Mouse (Mus musculus) hindbrain, embryonic 11.5 days (tissue): ENCODE measurements around the gene Tiparp. TPM values are rescaled to one million over a fixed set of nuclear protein-coding genes. Genes with fewer than 3 reads are reported as not detected.
A peak's percentile ranks its signal among the peaks of the same experiment; 100 is the strongest.

Experiments
- ATAC-seq: fragments of 200-750 bp; cut with Nextera tagmentation; 2 replicates; pipeline ENCODE4 v1.8.0; 2017; ENCODE audit warnings: mild to moderate bottlenecking, moderate TSS enrichment, moderate library complexity; ENCODE audit not compliant: low FRiP score
- DNase-seq: peaks from one replicate; pipeline ENCODE4 v3.0.0-alpha.2; 2015; ENCODE audit warnings: low spot score
- H3K27ac ChIP-seq: fragments of 300-500 bp; sonication (generic); 2 replicates; pipeline ENCODE4 v1.5.1; 2014; ENCODE audit warnings: mild to moderate bottlenecking, low read depth, low read length
- H3K27me3 ChIP-seq: fragments of 300-500 bp; sonication (generic); 2 replicates; pipeline ENCODE4 v1.6.1; 2014; ENCODE audit warnings: mild to moderate bottlenecking, low read length, moderate library complexity, mixed read lengths; ENCODE audit not compliant: control insufficient read depth, insufficient read depth
- H3K36me3 ChIP-seq: fragments of 300-500 bp; sonication (generic); 2 replicates; pipeline ENCODE4 v1.6.1; 2014; ENCODE audit warnings: mild to moderate bottlenecking, low read length, moderate library complexity, mixed read lengths; ENCODE audit not compliant: control insufficient read depth, insufficient read depth
- H3K4me1 ChIP-seq: fragments of 300-500 bp; sonication (generic); replicated peaks from 2 replicates; pipeline ENCODE4 v1.6.1; 2014; ENCODE audit warnings: low read length, mixed read lengths; ENCODE audit not compliant: control insufficient read depth, insufficient read depth
- H3K4me2 ChIP-seq: fragments of 300-500 bp; sonication (generic); replicated peaks from 2 replicates; pipeline ENCODE4 v1.6.1; 2014; ENCODE audit warnings: mild to moderate bottlenecking, low read depth, low read length
- H3K4me3 ChIP-seq: fragments of 300-500 bp; sonication (generic); 2 replicates; pipeline ENCODE4 v1.5.1; 2014; ENCODE audit warnings: low read depth, low read length
- H3K9ac ChIP-seq: fragments of 300-500 bp; sonication (generic); 2 replicates; pipeline ENCODE4 v1.6.1; 2014; ENCODE audit warnings: low read depth, low read length
- H3K9me3 ChIP-seq: fragments of 300-500 bp; sonication (generic); 2 replicates; pipeline ENCODE4 v1.6.1; 2016; ENCODE audit warnings: low read length; ENCODE audit not compliant: control insufficient read depth
- WGBS: fragments of 180-500 bp; shearing (Covaris S2); extraction: QIAGEN DNeasy Blood & Tissue Kit; methylation state at CpG from one replicate; pipeline ENCODE4 v1.1.7; 2014; 5-methylcytosine and 5-hydroxymethylcytosine counted together
- polyA plus RNA-seq: library from polyadenylated mRNA; unstranded; fragments of >200 nt; fragmentation: Nextera tagmentation; extraction: Ambion mirVana; gene quantifications from 2 replicates; pipeline ENCODE4 v1.2.1, GENCODE M21; 2014

Tiparp gene
- 41.1 and 41.2 TPM in 2 replicates for polyA plus RNA-seq

GRCm38 (mm10) chr3:65527691-65528601, at the start of gene Tiparp:
TSS of gene Tiparp (plus strand) at chr3:65528410.
- Histone ChIP-seq H3K27me3 (no peaks in the 10 kb centered on the region), H3K9me3 (no peaks in the 10 kb centered on the region), H3K4me3 (peak within 1 kb of the TSS; percentile 88), H3K4me1 (no peaks in the 10 kb centered on the region), H3K36me3 (no peaks in the 10 kb centered on the region), H3K4me2 (peak within 1 kb of the TSS; percentile 72), H3K27ac (peak within 1 kb of the TSS; percentile 99), H3K9ac (peak within 1 kb of the TSS; percentile 91)
- ATAC-seq: peak; percentile 95
- DNase-seq: peak; percentile 96
- WGBS: under 1% methylated on average over 80 of the region's 109 CpGs

DNA sequence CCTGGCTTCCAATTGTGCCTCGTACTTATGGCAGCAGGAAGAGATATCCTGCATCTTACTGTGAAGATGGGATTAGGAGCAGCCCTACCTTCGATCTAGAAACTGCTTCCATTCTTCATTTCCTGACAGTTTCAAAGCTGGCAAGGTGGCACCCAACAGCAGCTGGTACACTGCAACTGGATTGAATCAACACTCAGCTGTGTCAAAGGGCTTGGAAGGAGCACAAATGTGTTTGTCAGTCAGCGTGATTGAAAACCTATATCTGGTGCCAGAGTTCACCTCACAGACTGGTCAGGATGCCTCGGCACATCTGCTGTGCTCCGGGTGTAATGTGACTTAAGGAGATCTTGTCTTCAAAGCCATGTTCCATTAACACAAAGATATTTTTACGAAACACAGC, 47.5 kb upstream of the Tiparp start:
- DNase-seq: no peak
- WGBS: 81% methylated on average over 6 of the region's 6 CpGs
- Histone ChIP-seq H3K4me2 (no peak overlapping the region), H3K4me1 (no peaks in the 10 kb centered on the region), H3K27me3 (no peaks in the 10 kb centered on the region), H3K9ac (no peak overlapping the region), H3K9me3 (no peaks in the 10 kb centered on the region), H3K4me3 (no peak overlapping the region), H3K27ac (no peak overlapping the region), H3K36me3 (no peaks in the 10 kb centered on the region)
- no peak for ATAC-seq

DNA sequence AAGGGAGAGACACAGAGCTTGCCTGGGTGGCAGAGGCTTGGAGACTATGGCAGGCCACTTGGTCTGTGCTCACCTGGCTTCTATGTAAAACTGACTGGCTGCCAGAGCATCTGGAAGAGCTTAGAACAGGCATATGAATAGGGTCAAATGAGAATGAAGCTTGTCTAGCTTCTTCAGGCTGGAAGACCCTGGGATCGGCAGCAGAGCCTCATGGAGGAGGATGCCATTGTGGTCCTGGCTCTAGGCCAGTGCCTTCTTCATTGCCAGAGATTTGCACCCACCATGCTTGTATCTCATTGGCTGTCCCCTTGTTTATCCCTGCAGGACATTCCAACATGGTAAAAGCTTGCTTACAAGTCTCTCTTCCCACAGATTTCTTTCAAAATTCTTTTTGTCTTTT, 45.9 kb upstream of the Tiparp start:
- no peak overlapping the region for H3K4me2 ChIP-seq
- no peak overlapping the region for H3K27ac ChIP-seq
- ATAC-seq: no peak
- no peak for DNase-seq
- no peak overlapping the region for H3K9ac ChIP-seq
- no peaks in the 10 kb centered on the region for H3K9me3 ChIP-seq
- no peaks in the 10 kb centered on the region for H3K4me1 ChIP-seq
- no peaks in the 10 kb centered on the region for H3K36me3 ChIP-seq
- H3K4me3 ChIP-seq: no peak overlapping the region
- WGBS: 71% methylated on average over 1 of the region's 1 CpGs
- H3K27me3 ChIP-seq: no peaks in the 10 kb centered on the region

DNA sequence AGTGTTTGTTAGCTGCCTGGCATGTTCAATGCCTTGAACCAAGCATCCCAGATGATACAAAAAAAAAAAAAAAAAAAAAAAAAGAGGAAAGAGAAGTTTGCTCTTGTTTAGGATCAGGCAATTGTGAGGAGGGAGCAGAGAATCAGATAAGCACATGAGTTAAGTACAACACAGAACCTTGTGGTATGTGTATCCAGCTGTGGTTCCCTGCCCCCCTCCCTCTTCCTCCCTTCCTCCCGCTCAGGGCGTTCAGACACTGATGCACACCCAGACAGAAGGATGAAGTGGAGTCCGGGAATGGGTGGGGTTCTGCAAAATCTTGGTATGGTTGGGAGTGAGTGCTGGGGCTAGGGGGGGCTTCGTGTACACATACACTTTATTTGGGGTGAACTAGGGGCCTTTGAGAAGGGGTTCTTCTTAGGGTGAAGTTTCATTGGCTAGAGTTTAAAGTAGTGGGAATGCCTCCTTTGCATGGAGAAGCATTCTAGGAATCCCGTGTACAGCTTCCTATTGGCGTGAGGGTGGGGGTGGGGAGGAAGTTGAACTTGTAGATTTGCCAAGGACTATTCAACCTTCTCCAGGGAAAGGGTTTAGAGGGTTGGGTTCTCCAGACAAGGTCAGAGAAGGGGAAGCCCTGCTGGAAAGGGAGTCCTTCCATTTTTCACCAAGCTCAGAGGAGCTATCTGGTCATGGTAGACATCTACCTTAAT, 45.4 kb upstream of the Tiparp start:
- ATAC-seq (no peak), DNase-seq (no peak)
- WGBS: 77% methylated on average over 6 of the region's 6 CpGs

DNA sequence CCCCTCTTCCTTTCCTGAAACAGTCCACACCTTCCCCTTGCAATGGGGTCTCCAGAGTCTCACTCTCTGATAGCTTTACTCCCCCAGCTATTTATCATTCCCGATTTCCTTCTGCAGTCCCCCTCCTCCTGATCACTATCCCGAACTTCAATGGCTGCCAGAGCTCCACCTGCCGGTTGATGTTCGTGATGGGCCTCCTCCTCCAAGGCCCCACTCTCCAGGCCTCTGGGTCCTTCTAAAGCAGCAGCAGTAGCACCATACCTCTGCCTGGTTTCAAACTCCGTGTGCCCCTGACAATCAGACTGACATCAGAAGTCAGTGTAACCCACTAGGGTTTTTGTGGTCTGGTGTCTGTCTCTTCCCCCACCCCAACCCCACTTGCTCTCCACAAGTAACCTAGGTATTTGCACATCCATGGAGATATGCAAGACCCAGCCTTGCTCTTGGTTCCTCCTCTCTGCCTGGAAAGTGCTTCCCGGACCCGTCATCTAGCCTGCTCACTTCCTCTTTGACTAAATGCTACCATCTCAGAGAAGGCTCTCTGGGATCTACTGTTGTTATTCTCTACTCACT, 44.0 kb upstream of the Tiparp start:
- ATAC-seq (no peak), DNase-seq (no peak)
- H3K9ac ChIP-seq: no peak overlapping the region
- no peaks in the 10 kb centered on the region for H3K27me3 ChIP-seq
- WGBS: 69% methylated on average over 7 of the region's 7 CpGs
- H3K4me3 ChIP-seq: no peak overlapping the region
- H3K27ac ChIP-seq: no peak overlapping the region
- no peaks in the 10 kb centered on the region for H3K4me1 ChIP-seq
- no peaks in the 10 kb centered on the region for H3K36me3 ChIP-seq
- H3K4me2 ChIP-seq: no peak overlapping the region
- H3K9me3 ChIP-seq: no peaks in the 10 kb centered on the region

More for the DNA sequence above, 45.4 kb upstream of the Tiparp start:
- Histone ChIP-seq H3K27me3 (no peaks in the 10 kb centered on the region), H3K27ac (no peak overlapping the region), H3K4me1 (no peaks in the 10 kb centered on the region), H3K4me3 (no peak overlapping the region), H3K9ac (no peak overlapping the region), H3K4me2 (no peak overlapping the region), H3K36me3 (no peaks in the 10 kb centered on the region), H3K9me3 (no peaks in the 10 kb centered on the region)

DNA sequence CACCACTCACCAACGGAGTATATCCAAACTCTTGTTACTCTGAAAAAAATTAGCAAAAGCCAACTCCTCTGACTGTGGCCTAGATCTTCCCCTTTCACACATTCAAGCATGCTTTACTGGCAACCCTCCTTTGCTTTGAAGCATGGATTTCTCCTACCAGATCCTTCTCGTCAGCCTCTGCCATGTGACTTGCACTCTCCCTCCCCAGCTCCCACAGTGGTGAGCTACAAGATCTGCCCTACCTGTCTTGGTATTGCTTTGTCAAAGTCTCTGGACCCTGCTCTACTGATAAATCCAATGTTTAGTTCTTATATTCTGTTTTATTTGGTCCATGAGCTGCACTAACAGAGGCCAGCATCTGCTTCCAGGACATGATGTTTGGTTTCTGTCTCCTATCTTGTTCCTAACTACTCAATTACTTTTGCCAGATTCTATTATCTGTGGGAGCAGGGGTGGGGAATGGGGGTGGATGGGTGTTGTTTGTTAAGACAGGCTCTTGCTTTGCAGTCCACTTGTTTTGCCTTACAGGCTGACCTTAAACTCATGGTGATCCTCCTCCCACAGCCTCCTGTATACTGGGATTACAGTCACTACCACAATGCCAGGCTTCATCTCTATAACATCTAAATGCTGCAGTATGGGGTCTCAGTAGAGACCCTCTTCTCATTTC, 40.7 kb upstream of the Tiparp start:
- no peak overlapping the region for H3K4me2 ChIP-seq
- H3K27me3 ChIP-seq: no peaks in the 10 kb centered on the region
- H3K4me1 ChIP-seq: no peaks in the 10 kb centered on the region
- H3K36me3 ChIP-seq: no peaks in the 10 kb centered on the region
- H3K9me3 ChIP-seq: no peaks in the 10 kb centered on the region
- no peak overlapping the region for H3K4me3 ChIP-seq
- no peak overlapping the region for H3K9ac ChIP-seq
- no peak overlapping the region for H3K27ac ChIP-seq
- no peak for ATAC-seq
- WGBS: 84% methylated on average over 2 of the region's 2 CpGs
- no peak for DNase-seq

- H3K4me2 ChIP-seq: no peak overlapping the region
- ATAC-seq (no peak), DNase-seq (no peak)
- no peaks in the 10 kb centered on the region for H3K27me3 ChIP-seq
- no peaks in the 10 kb centered on the region for H3K36me3 ChIP-seq
- H3K9me3 ChIP-seq: no peaks in the 10 kb centered on the region
- no peak overlapping the region for H3K4me3 ChIP-seq
- WGBS: 83% methylated on average over 1 of the region's 1 CpGs
- H3K27ac ChIP-seq: no peak overlapping the region
- H3K9ac ChIP-seq: no peak overlapping the region
- H3K4me1 ChIP-seq: no peaks in the 10 kb centered on the region
Measured at GRCm38 (mm10) chr3:65488556-65489244, 39.5 kb upstream of the Tiparp start.

DNA sequence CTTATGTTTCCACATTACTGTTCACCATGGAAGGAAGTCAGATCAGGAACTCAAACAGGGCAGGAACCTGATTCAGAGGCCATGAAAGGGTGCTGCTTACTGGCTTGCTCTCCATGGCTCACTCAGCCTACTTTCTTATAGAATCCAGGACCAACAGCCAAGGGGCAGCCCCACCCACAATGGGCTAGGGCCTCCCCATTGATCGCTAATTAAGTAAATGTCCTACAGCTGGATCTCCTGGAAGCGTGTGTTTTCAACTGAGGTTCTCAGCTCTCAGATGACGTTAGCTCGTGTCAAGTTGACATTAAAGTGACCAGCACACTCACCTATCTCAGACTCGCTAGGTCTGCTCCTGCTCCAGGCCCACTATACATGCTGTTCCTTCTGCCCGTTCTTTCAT, 38.6 kb upstream of the Tiparp start:
- H3K4me1 ChIP-seq: no peaks in the 10 kb centered on the region
- no peak for ATAC-seq
- DNase-seq: no peak
- H3K9me3 ChIP-seq: no peaks in the 10 kb centered on the region
- 87% methylated on average over 6 of the region's 6 CpGs for WGBS
- H3K4me2 ChIP-seq: no peak overlapping the region
- no peak overlapping the region for H3K27ac ChIP-seq
- H3K36me3 ChIP-seq: no peaks in the 10 kb centered on the region
- H3K27me3 ChIP-seq: no peaks in the 10 kb centered on the region
- no peak overlapping the region for H3K4me3 ChIP-seq
- H3K9ac ChIP-seq: no peak overlapping the region
